Mouse (Mus musculus) midbrain, embryonic 12.5 days (tissue): ENCODE measurements at regions not wholly inside any gene's neighbourhood (a gene's known extent, or its start where the extent isn't known, plus 50 kb on each side); places are given as distances from the start of the nearest gene placed in this dataset.

Experiments used
- ATAC-seq: fragments of 200-750 bp; cut with Nextera tagmentation; 2 replicates; pipeline ENCODE4 v1.8.0; 2017; ENCODE audit warnings: low read depth, moderate TSS enrichment, moderate library complexity; ENCODE audit not compliant: low FRiP score
- H3K27ac ChIP-seq: fragments of 300-500 bp; sonication (generic); replicated peaks from 2 replicates; pipeline ENCODE4 v1.5.1; 2016; ENCODE audit warnings: mild to moderate bottlenecking
- H3K27me3 ChIP-seq: fragments of 300-500 bp; sonication (generic); 2 replicates; pipeline ENCODE4 v1.6.1; 2016; ENCODE audit warnings: mild to moderate bottlenecking
- H3K36me3 ChIP-seq: fragments of 300-500 bp; sonication (generic); 2 replicates; pipeline ENCODE4 v1.6.1; 2016
- H3K4me1 ChIP-seq: fragments of 300-500 bp; sonication (generic); 2 replicates; pipeline ENCODE4 v1.6.1; 2016
- H3K4me2 ChIP-seq: fragments of 300-500 bp; sonication (generic); replicated peaks from 2 replicates; pipeline ENCODE4 v1.6.1; 2016; ENCODE audit warnings: mild to moderate bottlenecking, moderate library complexity
- H3K4me3 ChIP-seq: fragments of 300-500 bp; sonication (generic); 2 replicates; pipeline ENCODE4 v1.5.1; 2016; ENCODE audit warnings: mild to moderate bottlenecking
- H3K9ac ChIP-seq: fragments of 300-500 bp; sonication (generic); replicated peaks from 2 replicates; pipeline ENCODE4 v1.6.1; 2016; ENCODE audit warnings: mild to moderate bottlenecking, moderate library complexity
- H3K9me3 ChIP-seq: fragments of 300-500 bp; sonication (generic); 2 replicates; pipeline ENCODE4 v1.6.1; 2016; ENCODE audit warnings: mild to moderate bottlenecking
- WGBS: fragments of 180-500 bp; shearing (Covaris S2); methylation state at CpG from one replicate; pipeline ENCODE4 v1.1.7; 2016; 5-methylcytosine and 5-hydroxymethylcytosine counted together

DNA sequence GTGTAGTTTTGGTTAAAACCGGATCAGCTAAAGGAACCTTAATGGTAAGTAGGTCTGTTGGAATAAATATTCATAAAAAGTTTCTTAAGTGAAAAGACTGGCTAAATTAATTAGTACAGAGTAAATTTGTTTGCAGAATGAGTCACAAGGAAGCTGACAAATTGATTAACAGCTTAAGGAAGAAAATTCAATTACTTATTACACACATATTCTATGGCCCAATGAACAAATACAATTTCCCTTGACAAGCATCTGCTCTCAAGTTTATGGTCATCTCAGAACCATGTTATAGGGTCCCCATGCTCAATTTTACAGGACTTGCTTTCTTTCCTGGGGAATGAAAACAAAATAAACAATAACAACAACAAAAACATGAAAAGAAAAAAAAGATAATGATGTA, 231.4 kb upstream of the Frg1 start:
- H3K4me3 ChIP-seq, result no peak overlapping the region
- H3K4me1 ChIP-seq, result no peaks in the 10 kb centered on the region
- H3K27me3 ChIP-seq, result no peaks in the 10 kb centered on the region
- WGBS, result 86% methylated on average over 1 of the region's 1 CpGs
- H3K36me3 ChIP-seq, result no peaks in the 10 kb centered on the region
- ATAC-seq, result no peak
- H3K9ac ChIP-seq, result no peak overlapping the region
- H3K9me3 ChIP-seq, result no peaks in the 10 kb centered on the region
- no peak overlapping the region for H3K4me2 ChIP-seq
- no peak overlapping the region for H3K27ac ChIP-seq

DNA sequence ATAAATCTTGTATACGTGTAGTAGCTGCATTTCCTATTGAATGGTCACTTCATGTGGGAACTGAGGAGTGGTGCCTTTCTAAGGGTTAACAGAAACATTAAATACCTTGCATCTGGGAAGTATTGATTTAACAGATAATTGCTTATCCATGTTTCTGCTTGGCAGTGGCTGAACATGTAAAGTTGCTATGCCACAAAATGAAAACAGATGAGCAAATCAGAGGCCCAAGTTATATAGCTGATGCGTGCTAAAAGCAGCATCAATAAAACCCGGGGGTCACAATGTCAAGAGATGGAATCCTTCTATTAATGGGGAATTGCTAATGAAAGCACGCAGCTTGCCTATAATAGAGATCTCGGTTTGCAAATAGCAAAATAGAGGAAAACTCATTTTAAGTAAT, 227.8 kb upstream of the Frg1 start:
- H3K9me3 ChIP-seq, result no peaks in the 10 kb centered on the region
- 81% methylated on average over 5 of the region's 5 CpGs for WGBS

DNA sequence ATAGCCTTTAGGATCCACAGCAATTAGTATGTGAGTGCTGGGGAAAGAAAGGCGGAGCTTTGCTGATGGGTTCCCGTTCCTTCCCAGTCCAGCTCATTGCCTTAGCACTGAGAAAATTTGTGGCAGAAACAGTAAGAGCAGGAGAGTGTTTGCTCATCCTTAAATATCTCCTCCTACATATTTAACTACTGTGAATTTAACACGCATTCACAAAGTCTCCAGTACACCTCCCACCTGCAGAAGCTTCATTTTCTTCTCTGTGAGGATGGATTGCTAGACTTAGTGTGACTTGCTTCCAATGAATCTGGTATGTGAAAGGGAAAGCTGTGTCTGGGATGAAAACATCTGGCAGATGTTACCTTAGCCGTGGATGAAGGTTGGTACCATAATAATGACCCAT, 207.0 kb upstream of the Frg1 start:
- Histone ChIP-seq H3K27ac (no peak overlapping the region), H3K9me3 (no peaks in the 10 kb centered on the region), H3K36me3 (no peaks in the 10 kb centered on the region), H3K4me3 (no peak overlapping the region), H3K9ac (no peak overlapping the region), H3K4me2 (no peak overlapping the region), H3K4me1 (no peaks in the 10 kb centered on the region), H3K27me3 (no peaks in the 10 kb centered on the region)
- WGBS, result 91% methylated on average over 4 of the region's 4 CpGs
- ATAC-seq, result no peak

More for the DNA sequence above, 227.8 kb upstream of the Frg1 start:
- H3K4me3 ChIP-seq, result no peak overlapping the region
- no peak overlapping the region for H3K9ac ChIP-seq
- H3K4me1 ChIP-seq, result no peaks in the 10 kb centered on the region
- no peak overlapping the region for H3K27ac ChIP-seq
- ATAC-seq, result no peak
- no peaks in the 10 kb centered on the region for H3K36me3 ChIP-seq
- no peaks in the 10 kb centered on the region for H3K27me3 ChIP-seq
- no peak overlapping the region for H3K4me2 ChIP-seq

DNA sequence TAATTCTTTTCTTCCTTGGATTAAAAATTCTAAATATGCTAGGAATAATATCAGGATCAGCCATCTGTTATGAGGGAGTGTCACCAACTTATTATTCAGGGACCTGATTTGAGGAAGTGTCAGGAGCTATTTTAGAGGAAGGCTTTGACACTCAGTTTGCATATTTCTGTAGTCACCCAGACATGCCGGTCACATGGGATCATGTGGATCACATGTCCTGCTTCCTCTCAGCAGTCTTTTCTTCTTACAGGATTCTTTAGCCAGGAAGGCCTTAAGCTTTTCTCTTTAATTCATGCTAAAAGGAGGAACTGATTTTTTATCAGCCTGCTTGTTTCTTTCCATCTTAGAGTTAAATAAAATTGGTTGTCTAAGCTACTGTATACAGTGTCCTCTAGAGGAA, 183.4 kb upstream of the Frg1 start:
- no peaks in the 10 kb centered on the region for H3K4me1 ChIP-seq
- no peak overlapping the region for H3K9ac ChIP-seq
- no peaks in the 10 kb centered on the region for H3K9me3 ChIP-seq
- no peak overlapping the region for H3K27ac ChIP-seq
- H3K36me3 ChIP-seq, result no peaks in the 10 kb centered on the region
- WGBS, result 83% methylated on average over 1 of the region's 1 CpGs
- ATAC-seq, result no peak
- no peak overlapping the region for H3K4me3 ChIP-seq
- no peaks in the 10 kb centered on the region for H3K27me3 ChIP-seq
- H3K4me2 ChIP-seq, result no peak overlapping the region

DNA sequence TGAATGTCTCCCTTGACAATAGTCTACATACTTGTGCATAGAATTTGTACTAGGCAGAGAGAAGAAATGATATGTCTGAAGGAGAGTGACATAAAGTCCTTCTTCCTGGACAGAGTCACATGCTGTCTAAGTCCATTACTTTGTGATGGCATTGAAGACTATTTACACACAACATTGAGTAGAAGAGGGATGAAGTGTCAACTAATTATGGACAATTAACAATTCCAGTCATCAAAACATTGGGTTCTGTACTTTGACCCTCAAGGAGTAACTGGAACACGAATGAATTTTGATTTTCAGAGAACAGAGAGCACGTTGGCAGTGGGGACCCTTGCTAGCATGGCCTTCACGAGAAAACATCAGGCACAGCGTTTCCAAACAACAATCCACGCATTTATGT, 177.6 kb upstream of the Frg1 start:
- H3K9ac ChIP-seq, result no peak overlapping the region
- no peaks in the 10 kb centered on the region for H3K36me3 ChIP-seq
- no peaks in the 10 kb centered on the region for H3K9me3 ChIP-seq
- no peak overlapping the region for H3K4me2 ChIP-seq
- no peak overlapping the region for H3K27ac ChIP-seq
- ATAC-seq, result no peak
- no peaks in the 10 kb centered on the region for H3K4me1 ChIP-seq
- no peak overlapping the region for H3K4me3 ChIP-seq
- WGBS, result 89% methylated on average over 5 of the region's 5 CpGs
- H3K27me3 ChIP-seq, result no peaks in the 10 kb centered on the region

DNA sequence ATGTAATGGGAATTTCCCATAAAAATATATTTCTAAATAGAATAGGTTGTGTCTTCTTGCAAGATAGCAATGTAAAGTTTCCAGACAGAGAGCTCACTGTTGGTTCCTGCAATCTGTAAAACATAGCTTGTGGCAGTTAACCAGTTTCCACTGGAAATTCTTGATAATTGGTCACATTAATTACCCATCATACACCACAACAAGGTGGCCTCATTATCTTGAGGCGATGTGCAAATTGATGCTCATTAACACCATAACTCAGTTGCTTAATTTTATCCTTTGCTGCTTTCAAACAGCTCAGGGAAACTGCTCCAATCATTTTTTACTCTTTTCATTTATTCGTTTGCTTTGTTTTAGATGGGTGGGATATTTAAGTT, 176.8 kb upstream of the Frg1 start:
- no peaks in the 10 kb centered on the region for H3K4me1 ChIP-seq
- no peaks in the 10 kb centered on the region for H3K36me3 ChIP-seq
- no peak for ATAC-seq
- H3K9me3 ChIP-seq, result no peaks in the 10 kb centered on the region
- H3K27ac ChIP-seq, result no peak overlapping the region
- H3K27me3 ChIP-seq, result no peaks in the 10 kb centered on the region
- WGBS, result 72% methylated on average over 2 of the region's 2 CpGs
- no peak overlapping the region for H3K4me3 ChIP-seq
- H3K9ac ChIP-seq, result no peak overlapping the region
- H3K4me2 ChIP-seq, result no peak overlapping the region

DNA sequence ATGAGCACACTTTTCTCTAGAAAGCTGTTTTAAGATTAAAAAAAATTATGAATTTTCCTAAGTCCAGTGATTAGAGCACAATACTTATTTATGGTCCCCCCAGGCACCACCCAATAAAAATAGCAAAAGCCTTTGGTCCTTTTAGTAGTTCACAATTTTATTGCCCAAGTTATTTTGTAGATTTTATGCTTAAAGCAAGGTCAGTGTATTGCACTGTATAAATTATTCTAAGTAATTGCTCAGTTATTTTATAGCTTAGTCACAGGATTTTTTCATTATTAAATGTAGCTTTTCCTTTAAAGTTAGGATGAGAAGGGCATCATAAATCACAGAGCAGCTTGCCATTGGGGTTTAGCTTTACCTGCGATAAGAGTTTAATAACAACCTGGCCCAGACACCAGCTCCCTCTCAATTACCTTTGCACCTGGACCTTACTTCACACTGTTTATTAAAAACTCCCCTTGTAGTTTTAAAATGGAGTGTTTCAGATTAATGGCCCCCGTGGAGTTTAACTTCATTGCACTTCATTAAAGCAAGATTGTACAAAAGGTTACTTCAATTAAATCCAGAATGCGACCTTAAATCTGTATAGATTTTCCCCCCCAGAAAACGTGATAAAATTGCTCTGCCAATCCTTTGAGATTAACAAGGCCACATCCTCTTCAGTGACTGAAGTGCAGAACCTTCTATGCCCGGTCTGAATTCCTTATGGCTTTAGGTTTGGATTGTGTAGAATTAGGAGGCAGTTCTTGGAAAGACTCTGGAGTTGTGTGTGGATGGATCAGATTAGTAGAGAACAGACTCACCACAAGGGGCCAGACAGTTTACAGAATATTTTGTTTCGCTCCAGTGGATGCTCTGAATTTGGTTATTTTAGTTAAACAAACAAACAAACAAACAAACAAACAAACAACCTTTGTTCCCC, 176.1 kb upstream of the Frg1 start:
- Histone ChIP-seq H3K9me3 (no peaks in the 10 kb centered on the region), H3K27ac (no peak overlapping the region), H3K27me3 (no peaks in the 10 kb centered on the region), H3K4me3 (no peak overlapping the region), H3K36me3 (no peaks in the 10 kb centered on the region), H3K9ac (no peak overlapping the region), H3K4me1 (no peaks in the 10 kb centered on the region), H3K4me2 (no peak overlapping the region)
- WGBS, result 71% methylated on average over 6 of the region's 6 CpGs
- ATAC-seq, result no peak

DNA sequence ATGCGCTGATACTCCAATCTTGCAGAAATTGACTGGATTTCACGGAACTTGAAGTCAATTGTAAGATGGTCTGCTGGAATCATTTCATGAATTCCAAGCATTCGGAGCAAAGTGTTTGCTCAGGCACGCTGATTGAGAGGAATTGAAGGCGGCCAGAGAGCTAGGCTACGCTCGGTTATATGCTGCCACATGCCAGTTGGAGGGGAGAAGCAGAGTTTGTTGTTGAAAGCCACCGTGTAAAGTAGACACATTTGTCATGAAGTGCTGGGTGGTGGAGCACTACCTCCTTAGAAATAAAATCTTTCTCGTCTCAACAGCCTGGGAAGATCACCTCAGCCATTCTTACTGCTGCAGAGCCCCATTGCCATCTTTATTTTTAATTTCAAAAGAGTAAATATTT, 175.3 kb upstream of the Frg1 start:
- 71% methylated on average over 9 of the region's 9 CpGs for WGBS
- Histone ChIP-seq H3K4me1 (no peaks in the 10 kb centered on the region), H3K4me2 (no peak overlapping the region), H3K9me3 (no peaks in the 10 kb centered on the region), H3K4me3 (no peak overlapping the region), H3K36me3 (no peaks in the 10 kb centered on the region), H3K9ac (no peak overlapping the region), H3K27ac (no peak overlapping the region), H3K27me3 (no peaks in the 10 kb centered on the region)
- ATAC-seq, result no peak

DNA sequence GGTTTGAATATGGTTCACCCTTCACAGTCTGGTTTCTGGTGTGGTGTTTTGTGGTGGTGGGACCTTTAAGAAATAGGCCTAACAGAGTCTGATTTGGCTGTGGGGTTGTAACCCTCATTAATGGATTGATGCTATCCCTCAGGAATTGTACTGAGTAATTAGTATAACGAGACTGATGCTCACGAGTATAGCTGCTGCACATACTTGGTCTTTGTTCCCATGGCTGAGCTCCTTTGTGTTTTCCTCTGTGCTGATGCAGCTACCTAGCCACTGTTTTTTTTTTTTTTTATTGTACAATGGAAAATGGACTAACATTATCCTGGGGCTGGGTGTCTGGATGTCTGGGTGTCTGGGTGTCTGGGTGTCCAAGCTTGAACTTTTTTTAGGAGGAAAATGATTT, 171.3 kb upstream of the Frg1 start:
- Histone ChIP-seq H3K9ac (no peak overlapping the region), H3K4me2 (no peak overlapping the region), H3K4me1 (no peaks in the 10 kb centered on the region), H3K9me3 (no peaks in the 10 kb centered on the region), H3K36me3 (no peaks in the 10 kb centered on the region), H3K27ac (no peak overlapping the region), H3K4me3 (no peak overlapping the region), H3K27me3 (no peaks in the 10 kb centered on the region)
- no peak for ATAC-seq
- 69% methylated on average over 2 of the region's 2 CpGs for WGBS

DNA sequence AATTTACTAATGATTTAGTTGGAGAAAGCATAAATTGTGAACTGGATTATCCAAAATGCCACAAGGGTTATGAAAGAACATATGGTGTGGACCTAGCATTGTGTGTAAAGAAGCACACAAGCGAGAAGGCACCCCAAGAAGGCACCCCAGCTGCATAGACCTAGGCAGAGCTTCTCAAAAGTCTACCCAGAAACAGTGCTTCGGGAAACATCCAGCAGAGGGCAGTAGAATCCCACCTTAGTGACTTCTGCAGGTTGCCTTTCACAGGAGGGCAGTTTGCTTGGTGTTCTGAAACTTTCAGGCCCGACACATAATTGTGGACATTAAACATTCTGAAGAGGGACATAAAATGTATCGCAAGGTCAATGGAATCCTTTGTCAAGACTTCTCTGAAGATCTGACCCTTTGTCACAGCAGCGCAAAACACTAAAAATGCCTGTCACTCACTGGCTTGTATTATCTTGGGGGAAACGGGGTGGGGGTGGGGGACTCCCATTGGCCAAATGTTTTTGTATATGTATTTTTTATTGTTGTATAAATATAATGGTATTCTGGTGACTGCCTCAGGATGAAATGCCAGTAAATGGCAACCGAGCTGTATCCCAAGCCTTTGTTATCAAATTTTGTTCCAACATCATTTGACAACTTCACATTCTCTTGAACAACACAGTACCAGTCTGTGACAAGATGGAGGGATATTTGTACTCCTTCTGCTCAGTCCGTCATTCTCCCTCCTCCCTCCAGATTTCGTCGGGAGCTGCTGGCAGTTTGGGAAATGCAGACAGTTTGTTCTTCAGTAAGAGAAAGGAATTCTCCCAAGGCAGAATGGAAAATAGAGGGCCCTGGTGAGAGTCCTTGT, 156.4 kb upstream of the Frg1 start:
- H3K4me2 ChIP-seq, result no peak overlapping the region
- H3K27ac ChIP-seq, result no peak overlapping the region
- H3K36me3 ChIP-seq, result no peaks in the 10 kb centered on the region
- H3K9ac ChIP-seq, result no peak overlapping the region
- H3K4me1 ChIP-seq, result 0 out of 2 replicates have a peak, but pooled peaks cover 4% of the 10 kb centered on the region
- WGBS, result 37% methylated on average over 10 of the region's 10 CpGs
- H3K4me3 ChIP-seq, result no peak overlapping the region
- no peaks in the 10 kb centered on the region for H3K27me3 ChIP-seq
- peak; percentile 84 for ATAC-seq
- H3K9me3 ChIP-seq, result no peaks in the 10 kb centered on the region

DNA sequence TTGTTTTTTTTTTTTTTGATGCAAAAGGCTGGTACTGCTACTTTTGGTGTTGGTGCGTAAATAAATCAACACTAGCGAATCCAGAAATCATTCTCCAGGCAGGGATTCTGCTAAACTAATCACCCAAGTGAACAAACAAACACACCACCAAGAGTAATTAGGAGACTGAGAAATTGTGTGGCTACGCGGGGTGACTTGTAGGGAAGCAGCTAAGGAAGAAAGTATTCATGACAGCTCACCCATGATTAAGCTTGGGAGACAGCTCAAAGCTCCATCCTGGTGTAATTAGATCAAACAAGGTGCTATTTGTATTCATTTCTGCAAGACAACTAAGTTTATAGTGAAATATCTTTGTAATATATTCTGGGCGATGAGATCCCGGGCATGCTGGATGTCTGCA, 153.7 kb upstream of the Frg1 start:
- Histone ChIP-seq H3K4me1 (0 out of 2 replicates have a peak, but pooled peaks cover 4% of the 10 kb centered on the region), H3K4me3 (no peak overlapping the region), H3K27ac (no peak overlapping the region), H3K9me3 (no peaks in the 10 kb centered on the region), H3K4me2 (no peak overlapping the region), H3K27me3 (no peaks in the 10 kb centered on the region), H3K9ac (no peak overlapping the region), H3K36me3 (no peaks in the 10 kb centered on the region)
- ATAC-seq, result no peak
- 66% methylated on average over 6 of the region's 6 CpGs for WGBS

DNA sequence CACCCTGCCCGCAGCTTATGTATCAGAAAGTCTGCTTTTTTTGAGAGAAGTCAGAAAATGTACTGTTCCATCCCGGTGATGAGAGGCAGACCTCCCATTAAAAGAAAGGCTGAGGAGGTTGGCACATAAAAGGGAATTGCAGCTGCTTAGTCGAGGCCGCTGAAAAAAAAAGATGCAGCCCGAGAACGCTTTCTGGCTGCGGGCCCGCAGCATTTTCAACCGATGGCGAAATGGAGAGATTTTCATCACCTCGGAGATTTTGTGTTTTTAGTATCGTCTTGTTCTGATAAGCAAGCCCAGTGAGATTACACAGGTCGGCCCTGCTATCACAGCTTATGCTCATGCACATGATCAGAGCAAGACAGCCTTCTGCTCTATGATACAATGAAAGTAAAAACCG, 145.1 kb upstream of the Frg1 start:
- WGBS, result 89% methylated on average over 14 of the region's 14 CpGs
- H3K36me3 ChIP-seq, result no peaks in the 10 kb centered on the region
- no peak for ATAC-seq
- no peak overlapping the region for H3K4me3 ChIP-seq
- H3K4me1 ChIP-seq, result no peaks in the 10 kb centered on the region
- H3K4me2 ChIP-seq, result no peak overlapping the region
- no peaks in the 10 kb centered on the region for H3K27me3 ChIP-seq
- H3K9ac ChIP-seq, result no peak overlapping the region
- H3K27ac ChIP-seq, result no peak overlapping the region
- H3K9me3 ChIP-seq, result no peaks in the 10 kb centered on the region
